Mouse (Mus musculus): Measurements from ENCODE around the gene Six2.

The Six2 gene

DNA sequence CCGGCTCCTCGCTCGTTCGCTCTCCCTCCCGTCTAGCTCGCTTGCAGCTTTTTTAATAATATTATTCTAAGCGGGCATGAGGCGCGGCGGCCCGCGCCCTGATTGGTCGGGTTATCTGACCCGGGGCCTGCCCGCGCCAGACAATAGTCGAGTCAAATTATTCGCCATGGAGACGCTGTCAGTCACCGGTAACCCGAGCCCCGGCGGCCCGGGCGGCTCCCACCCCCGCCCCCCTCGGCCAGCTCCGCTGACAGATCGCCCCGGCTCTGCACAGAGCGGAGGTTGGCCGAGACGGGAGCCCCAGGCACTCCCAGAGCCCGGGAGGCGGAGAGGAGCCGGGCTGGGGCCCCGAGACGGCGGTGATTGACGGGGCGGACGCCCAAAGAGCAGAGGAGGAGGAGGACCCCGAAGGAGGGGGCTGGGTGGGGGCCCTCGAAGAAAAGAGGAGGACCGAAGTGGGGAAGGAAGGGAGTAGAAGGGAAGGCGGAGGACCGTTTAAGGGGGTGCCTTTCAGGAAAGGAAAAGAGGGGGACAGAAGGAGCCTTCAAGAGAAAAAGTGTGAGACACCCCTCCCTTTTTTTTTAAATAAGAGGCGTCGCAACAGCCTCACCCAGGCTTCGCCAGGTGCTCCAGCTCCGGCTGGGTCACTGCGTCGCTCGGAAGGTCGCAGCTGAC lies at the start of gene Six2:
Six2 (minus strand) TSS at position 39 of the 675 bp plus-strand sequence.
- DNase-seq = no peak

DNA sequence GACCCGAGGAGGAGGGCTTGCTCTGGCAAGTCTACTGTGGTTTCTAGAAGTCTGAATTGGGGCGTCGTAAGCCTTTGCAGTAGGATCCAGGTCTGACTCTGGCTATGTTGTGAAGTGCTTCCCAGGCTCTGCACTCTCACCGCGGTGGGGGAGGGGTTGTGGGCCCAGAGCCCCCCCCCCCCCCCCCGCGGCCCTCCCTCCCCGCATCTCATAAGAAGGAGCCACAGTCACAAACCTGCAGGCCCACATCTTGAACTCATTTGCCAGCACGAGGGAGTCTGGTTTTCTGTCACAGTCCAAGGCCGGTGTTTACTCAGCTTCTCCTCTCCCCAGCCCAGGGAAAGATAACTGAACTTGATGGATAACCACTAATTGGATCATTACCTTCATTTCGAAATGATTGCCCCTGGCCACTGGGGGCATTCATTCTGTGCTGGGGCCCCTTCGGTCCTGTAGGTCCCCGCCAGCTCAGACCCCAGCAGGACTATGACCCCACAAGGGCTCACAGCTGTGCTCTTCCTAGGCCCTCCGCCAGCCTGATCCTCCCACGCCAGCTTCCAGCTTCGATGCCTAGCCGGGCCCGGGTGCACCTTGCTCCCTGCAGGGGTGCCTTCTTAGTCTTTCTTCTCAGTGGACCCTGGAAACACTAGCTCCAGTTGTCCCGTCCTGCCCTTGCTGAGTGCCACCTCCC lies 49.2 kb upstream of the Six2 start:
- DNase-seq = no peak

DNA sequence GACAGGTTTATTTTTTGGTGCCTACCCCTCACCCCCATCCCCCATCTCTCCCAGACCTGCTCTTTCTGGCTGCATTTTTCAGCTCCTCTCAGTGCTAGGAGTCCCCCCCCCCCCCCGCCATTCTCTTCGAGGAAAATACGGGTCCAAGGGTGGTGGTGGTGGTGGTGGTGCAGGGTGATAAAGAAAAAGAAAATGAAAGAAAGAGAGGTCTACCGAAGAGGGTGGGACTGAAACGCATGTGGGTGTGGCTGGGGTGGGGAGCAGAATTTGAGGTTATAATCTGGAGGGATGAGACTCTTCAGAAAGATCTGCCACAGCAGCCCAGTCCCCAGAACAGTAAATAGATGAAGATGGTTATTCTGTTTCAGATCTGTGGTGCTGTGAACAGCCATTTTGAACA lies 43.3 kb upstream of the Six2 start:
- no peak for DNase-seq

GRCm38 (mm10) chr17:85730231-85731015 lies 42.3 kb upstream of the Six2 start:
- no peak for DNase-seq

GRCm38 (mm10) chr17:85728071-85728718 lies 40.1 kb upstream of the Six2 start:
- no peak for DNase-seq

- DNase-seq = no peak
These were observed 37.9 kb upstream of the Six2 start for GRCm38 (mm10) chr17:85725988-85726387.

DNA sequence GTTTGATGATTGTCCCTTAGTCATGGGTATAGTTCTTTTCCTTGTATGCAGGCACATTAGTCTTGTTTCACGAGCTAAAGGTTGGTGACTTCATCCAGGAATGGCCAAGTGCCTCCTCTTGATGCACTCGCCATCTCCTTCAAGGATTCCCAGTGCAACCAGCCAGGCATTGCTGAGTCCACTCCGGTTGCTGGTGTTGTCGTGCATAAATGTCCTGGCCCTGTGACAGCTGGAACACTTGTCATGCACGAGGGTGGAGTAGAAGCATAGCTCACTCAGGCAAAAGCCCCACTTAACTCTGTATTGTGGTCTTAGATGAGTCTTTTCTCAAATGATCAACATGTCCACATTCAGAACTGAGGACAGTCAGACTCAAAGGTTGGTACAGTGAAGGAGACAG lies 35.1 kb upstream of the Six2 start:
- no peak for DNase-seq

DNA sequence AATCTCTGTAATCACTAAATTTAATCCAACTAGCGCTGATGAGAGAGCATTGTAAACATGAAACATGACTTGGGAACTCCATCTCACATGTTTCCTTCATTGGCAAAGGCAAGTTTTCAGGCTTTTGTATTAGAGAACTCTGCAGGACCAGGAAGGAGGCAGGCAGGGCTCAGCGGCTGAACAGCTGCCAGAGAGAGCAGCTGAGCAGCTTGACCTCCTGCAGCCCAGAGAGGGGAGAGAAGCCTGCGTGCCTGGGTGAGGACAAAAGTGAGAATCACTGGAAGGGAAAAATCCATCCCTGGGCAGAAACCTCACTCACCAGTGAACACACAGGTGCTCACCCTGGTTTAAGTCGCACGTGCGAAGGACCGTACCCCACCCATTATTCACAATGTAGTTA lies 29.2 kb upstream of the Six2 start:
- no peak for DNase-seq

DNA sequence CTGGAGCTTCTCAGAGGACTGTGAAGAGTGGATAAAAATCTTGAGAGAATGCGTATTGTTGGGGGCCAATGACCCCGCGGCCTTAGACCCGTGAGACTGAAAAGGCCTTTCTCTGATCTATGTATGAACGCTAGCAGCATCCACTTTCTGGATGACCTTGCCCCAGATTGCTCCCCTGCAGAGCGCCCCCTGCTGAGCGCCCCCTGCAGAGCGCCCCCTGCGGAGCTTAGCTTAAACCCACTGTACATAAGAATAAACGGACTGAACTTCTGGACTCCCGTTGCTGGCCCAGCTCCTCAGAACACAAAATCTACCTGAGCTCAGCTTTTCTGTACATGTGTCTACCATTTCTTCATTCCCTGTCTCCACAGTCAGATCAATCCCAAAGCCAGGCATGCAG lies 27.7 kb upstream of the Six2 start:
- peak; percentile 23 for DNase-seq

GRCm38 (mm10) chr17:85714370-85714769 lies 26.3 kb upstream of the Six2 start:
- no peak for DNase-seq

- DNase-seq = no peak
These were observed 24.8 kb upstream of the Six2 start for GRCm38 (mm10) chr17:85712874-85713273.

DNA sequence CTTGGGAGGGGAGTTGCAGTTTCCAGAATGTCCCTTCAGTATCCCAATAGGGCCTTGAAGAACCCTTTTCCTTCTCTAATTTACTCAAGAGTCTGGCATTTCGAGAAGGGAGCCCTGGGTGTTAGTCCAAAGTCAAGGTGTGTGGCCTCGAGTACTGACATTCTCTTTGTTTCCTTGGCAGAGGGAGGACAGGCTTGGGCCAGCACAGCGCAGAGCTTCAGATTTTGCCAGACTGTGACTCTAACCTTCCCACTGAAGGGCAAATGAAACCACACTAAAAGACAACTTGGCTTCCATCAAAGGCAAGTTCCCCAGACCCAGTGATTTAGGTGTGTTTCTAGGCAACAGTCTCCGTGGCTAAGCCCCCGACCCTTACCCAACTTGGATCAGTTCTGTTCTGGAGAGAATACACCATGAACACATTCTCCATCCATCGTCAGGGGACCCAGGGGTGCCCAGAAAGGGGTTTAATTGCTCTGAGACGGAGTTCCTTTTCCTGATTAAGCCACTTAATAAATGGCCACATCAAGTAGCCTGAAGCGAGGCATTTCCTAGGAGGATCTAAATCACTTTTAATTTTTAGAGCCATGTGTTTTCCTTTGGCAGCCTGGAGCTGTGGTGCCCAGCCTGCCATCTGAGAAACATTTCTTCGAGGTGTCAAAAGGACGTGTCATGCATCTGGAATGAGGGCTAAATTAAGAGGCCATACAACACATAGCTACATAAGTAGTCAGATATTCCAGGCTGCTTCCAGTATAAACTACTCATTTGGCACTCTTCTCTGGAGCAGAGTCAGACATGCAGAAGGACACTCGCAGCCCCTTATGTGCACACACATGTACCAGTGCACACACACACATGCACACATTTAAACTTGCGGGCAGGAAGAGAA lies 16.5 kb upstream of the Six2 start:
- DNase-seq = no peak

DNA sequence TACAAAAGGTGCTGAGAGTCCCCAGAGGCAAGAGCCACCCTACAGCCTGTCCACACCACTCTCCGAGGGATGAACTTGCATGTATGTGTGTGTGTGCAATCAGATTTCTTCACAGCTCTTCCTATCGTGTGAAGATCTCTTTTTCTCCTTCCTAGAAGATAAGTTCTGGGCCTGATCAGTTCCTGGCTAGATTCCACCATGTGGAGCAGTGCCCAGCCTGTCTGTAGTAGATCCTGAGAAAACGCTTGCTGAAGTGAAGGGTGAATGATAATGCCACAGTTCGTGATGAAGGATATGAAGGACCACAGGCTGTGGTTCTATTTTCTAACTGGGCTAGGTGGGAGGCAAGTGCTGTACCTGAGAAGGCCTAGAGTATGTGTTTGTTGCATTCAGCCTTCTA lies 12.0 kb upstream of the Six2 start:
- DNase-seq = no peak

GRCm38 (mm10) chr17:85698643-85699042 lies 10.6 kb upstream of the Six2 start:
- no peak for DNase-seq

DNA sequence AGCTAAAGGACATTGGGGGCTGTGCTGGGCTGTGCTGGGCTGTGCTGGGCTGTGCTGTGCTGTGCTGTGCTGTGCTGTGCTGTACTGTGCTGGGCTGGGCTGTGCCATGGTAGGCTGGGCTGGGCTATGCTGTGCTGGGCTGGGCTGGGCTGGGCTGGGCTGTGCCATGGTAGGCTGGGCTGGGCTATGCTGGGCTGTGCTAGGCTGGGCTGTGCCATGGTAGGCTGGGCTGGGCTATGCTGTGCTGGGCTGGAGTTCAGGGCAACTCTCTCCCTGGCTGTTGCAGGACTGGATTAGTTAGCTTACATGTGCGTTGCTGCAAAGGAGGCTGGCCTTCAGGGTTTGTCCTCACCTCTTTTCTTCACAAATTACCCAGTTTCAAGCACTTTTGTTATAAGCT lies 9.9 kb upstream of the Six2 start:
- no peak for DNase-seq

DNA sequence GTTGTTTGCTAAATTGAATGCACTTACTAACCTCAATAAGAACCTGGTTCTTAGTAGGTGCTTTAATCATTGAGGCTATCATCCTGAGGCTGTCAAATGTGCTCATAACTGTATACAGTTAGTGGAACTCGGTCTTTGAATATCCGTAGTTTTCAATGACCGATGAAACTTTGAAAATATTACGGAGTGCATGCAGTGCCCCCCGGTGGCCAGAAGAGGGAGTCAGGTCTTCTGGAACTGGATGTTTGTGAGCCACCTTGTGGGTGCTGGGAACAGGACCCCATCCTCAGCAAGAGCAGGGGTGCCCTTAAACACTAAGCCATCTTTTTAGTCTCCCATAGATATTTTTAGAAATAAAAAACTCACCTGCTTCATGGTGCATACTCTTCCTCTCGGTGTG lies 6.4 kb upstream of the Six2 start:
- DNase-seq = no peak

- no peak for DNase-seq
These were observed 5.0 kb upstream of the Six2 start for GRCm38 (mm10) chr17:85693101-85693500.

DNA sequence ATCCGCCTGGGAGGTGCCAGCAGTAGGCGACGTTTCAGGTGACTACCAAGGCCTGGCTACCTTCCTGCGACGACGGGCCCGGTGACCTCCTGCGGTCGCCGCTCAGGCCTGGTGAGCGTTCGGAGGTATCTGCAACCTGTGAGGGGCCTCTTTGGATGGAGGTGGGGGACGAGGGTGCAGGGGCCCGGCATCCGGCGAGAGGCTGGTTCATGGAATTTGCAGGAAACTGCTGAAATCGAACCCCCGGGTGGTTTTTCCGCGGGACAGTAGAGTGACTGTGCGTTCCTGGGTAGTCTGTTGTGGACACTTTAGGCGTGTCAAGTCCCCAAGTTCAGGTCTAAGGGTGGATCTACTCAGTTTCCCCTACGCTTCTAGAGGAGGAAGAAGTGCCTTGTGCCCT lies 4.5 kb upstream of the Six2 start:
- no peak for DNase-seq

- DNase-seq = no peak
These were observed 3.8 kb upstream of the Six2 start for GRCm38 (mm10) chr17:85691701-85692536.

DNA sequence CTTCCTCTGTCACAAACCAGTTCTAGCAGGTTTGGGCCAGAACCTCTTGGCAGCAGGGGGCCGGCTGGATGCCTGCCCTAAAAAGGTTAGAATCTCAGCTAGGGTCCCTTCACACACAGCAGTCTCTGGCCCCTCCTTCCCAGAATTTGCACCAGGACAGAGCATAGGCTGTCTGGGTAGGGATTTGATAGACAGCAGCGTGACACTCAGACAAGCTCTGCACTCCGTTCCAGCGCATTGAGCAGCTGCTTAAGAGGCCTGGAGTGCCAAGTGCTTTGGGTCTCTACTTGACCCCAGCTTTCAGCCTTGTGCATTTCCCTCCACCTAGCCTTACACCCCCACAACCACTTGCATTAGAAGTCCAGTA lies 2.9 kb upstream of the Six2 start:
- no peak for DNase-seq

GRCm38 (mm10) chr17:85690323-85690968 lies 2.4 kb upstream of the Six2 start:
- DNase-seq = no peak
